Mouse (Mus musculus) forebrain, postnatal 0 days (tissue): Measurements from ENCODE around the gene Tbxas1. TPM values are rescaled to one million over a fixed set of nuclear protein-coding genes. Genes with fewer than 3 reads are reported as not detected.

Experiments used
- ATAC-seq: fragments of 200-750 bp; cut with Nextera tagmentation; 2 replicates; pipeline ENCODE4 v1.8.0; 2017; ENCODE audit warnings: mild to moderate bottlenecking, moderate library complexity
- DNase-seq: peaks from one replicate; pipeline ENCODE4 v3.0.0-alpha.2; 2015
- H3K27ac ChIP-seq: fragments of 300-500 bp; sonication (generic); 2 replicates; pipeline ENCODE4 v1.5.1; 2014; ENCODE audit warnings: low read depth, mild to moderate bottlenecking, antibody characterized with exemption, low read length, moderate library complexity, mixed read lengths
- H3K27me3 ChIP-seq: fragments of 300-500 bp; sonication (generic); 2 replicates; pipeline ENCODE4 v1.6.1; 2014; ENCODE audit warnings: mild to moderate bottlenecking, low read length, mixed read lengths; ENCODE audit not compliant: insufficient read depth
- H3K36me3 ChIP-seq: fragments of 300-500 bp; sonication (generic); 2 replicates; pipeline ENCODE4 v1.6.1; 2014; ENCODE audit warnings: mild to moderate bottlenecking, moderate library complexity; ENCODE audit not compliant: insufficient read depth
- H3K4me1 ChIP-seq: fragments of 300-500 bp; sonication (generic); 2 replicates; pipeline ENCODE4 v1.6.1; 2014; ENCODE audit warnings: antibody characterized with exemption; ENCODE audit not compliant: insufficient read depth
- H3K4me2 ChIP-seq: fragments of 300-500 bp; sonication (generic); 2 replicates; pipeline ENCODE4 v1.6.1; 2014; ENCODE audit warnings: low read depth, mild to moderate bottlenecking, moderate library complexity
- H3K4me3 ChIP-seq: fragments of 300-500 bp; sonication (generic); 2 replicates; pipeline ENCODE4 v1.5.1; 2014; ENCODE audit warnings: low read depth, low read length, mixed read lengths
- H3K9ac ChIP-seq: fragments of 300-500 bp; sonication (generic); 2 replicates; pipeline ENCODE4 v1.6.1; 2014; ENCODE audit warnings: mild to moderate bottlenecking
- H3K9me3 ChIP-seq: fragments of 300-500 bp; sonication (generic); 2 replicates; pipeline ENCODE4 v1.6.1; 2016; ENCODE audit warnings: low read length
- CTCF ChIP-seq: sonication (generic); IDR thresholded peaks from 2 replicates; pipeline ENCODE4 v1.5.1; 2016; ENCODE audit warnings: antibody characterized with exemption, control low read depth, low read depth
- WGBS: fragments of 180-500 bp; shearing (Covaris S2); extraction: QIAGEN DNeasy Blood & Tissue Kit; methylation state at CpG from one replicate; pipeline ENCODE4 v1.1.7; 2014; 5-methylcytosine and 5-hydroxymethylcytosine counted together
- polyA plus RNA-seq: library from polyadenylated mRNA; unstranded; fragments of >200 nt; fragmentation: Nextera tagmentation; extraction: Ambion mirVana; gene quantifications from 2 replicates; pipeline ENCODE4 v1.2.1, GENCODE M21; 2015
- total RNA-seq: library from RNA; depleted of rRNA; stranded (reverse); fragments of >200 nt; gene quantifications from 2 replicates; pipeline ENCODE4 v1.2.3, GENCODE M21; 2014

Gene Tbxas1
- total and polyA plus RNA-seq, 2 experiments from 2014 or later, result 1.5 to 2.0 TPM

DNA sequence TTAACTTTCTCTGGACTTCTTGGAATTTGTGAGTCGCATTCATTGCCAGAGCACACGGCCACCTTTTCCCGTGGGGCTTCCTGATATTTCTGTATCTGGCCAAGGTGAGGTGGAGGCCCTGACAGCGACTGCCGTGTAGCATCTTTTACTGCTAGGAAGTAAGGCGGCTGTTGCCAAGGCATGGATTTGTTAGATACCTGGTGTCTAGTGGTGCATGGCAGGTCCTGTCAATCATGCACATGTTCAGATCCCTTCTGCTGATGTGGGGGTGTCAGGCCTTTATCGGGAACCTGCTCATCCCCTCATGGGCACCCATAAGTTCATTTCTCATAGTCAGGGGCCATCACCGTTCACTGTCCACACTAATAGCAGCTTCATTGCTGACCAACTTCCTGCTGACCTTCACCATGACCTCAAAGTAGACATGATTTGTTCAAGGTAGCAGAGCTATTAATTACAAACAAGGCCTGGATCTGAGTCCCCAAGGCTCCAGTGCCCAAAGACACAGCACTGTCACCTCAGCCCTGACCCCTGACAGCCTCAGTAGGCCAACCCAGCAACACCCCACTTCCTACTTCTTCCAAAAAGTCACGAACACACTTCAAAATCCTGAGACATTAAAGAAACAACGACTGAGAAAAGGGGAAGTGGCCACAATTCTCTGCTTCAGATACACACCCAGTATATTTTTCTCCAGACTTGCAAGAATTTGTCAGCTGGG, 98.4 kb downstream of the Tbxas1 start:
- Histone ChIP-seq H3K9me3 (no peaks in the 10 kb centered on the region), H3K9ac (no peak overlapping the region), H3K4me3 (no peak overlapping the region), H3K4me2 (no peak overlapping the region), H3K27me3 (no peaks in the 10 kb centered on the region), H3K36me3 (no peaks in the 10 kb centered on the region), H3K27ac (no peak overlapping the region), H3K4me1 (no peaks in the 10 kb centered on the region)
- no peak for TF ChIP-seq CTCF
- WGBS, result 90% methylated on average over 10 of the region's 10 CpGs
- ATAC-seq (no peak), DNase-seq (no peak)

DNA sequence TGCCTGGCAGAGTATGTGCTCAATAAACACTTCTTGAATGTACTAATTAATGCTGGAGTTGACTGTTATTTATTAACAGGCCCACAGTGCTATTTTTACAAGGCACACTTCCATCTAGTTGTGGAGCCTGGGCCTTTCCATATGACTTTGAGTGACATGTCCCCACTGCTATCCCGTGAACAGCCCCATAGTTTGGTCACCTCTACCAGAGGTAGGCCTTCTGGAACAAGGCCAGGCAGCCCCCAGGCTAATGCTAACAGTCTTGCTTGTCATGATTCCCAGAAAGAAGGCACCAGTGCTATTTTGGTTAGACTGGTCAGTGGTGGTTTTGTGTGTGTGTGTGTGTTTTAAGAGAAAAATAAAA, 98.9 kb downstream of the Tbxas1 start:
- no peak overlapping the region for H3K27ac ChIP-seq
- no peak for TF ChIP-seq CTCF
- whole genome bisulfite sequencing, result 56% methylated on average over 1 of the region's 1 CpGs
- no peak overlapping the region for H3K4me3 ChIP-seq
- no peak overlapping the region for H3K9ac ChIP-seq
- ATAC-seq, result no peak
- DNase-seq, result no peak
- no peaks in the 10 kb centered on the region for H3K9me3 ChIP-seq
- H3K36me3 ChIP-seq, result no peaks in the 10 kb centered on the region
- H3K27me3 ChIP-seq, result no peaks in the 10 kb centered on the region
- no peak overlapping the region for H3K4me2 ChIP-seq
- H3K4me1 ChIP-seq, result no peaks in the 10 kb centered on the region

DNA sequence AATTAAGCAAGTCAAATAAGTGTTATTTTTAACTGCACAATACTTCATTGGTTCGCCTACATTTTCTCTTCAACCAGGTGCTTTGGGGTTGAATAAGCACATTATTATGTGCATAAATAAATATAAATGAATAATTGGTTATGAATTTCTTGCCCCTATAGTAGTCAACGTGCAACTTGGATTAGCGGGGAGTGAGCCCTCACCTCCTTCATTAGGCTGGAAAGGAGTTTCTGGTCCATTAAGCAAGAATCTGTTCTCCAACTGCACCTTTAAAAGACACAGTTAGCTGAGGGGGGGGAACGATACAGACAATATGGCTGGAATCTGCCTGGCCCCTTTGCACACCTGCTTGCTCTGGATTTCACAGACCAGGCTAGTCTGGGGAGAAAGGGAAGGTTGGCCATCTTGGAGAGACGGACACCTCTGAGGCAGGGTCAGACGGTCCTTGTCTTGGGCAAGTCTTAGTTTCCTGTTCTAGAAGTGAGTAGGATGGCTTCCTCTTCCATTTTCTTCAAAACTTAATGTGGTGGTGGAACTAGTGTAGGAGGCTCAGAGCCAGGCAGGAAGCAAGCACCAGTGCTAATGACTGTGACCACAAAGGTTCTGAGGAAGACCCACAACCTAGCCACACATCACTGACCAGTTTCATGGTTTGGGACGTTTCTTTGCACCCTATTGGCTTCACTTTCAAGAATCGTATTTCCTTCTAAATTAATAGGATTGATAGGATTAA, 99.5 kb downstream of the Tbxas1 start:
- H3K4me3 ChIP-seq, result no peak overlapping the region
- no peaks in the 10 kb centered on the region for H3K4me1 ChIP-seq
- DNase-seq (no peak), ATAC-seq (no peak)
- H3K36me3 ChIP-seq, result no peaks in the 10 kb centered on the region
- H3K27me3 ChIP-seq, result no peaks in the 10 kb centered on the region
- TF ChIP-seq CTCF, result no peak
- no peak overlapping the region for H3K9ac ChIP-seq
- 83% methylated on average over 8 of the region's 8 CpGs for WGBS
- H3K9me3 ChIP-seq, result no peaks in the 10 kb centered on the region
- no peak overlapping the region for H3K27ac ChIP-seq
- H3K4me2 ChIP-seq, result no peak overlapping the region

DNA sequence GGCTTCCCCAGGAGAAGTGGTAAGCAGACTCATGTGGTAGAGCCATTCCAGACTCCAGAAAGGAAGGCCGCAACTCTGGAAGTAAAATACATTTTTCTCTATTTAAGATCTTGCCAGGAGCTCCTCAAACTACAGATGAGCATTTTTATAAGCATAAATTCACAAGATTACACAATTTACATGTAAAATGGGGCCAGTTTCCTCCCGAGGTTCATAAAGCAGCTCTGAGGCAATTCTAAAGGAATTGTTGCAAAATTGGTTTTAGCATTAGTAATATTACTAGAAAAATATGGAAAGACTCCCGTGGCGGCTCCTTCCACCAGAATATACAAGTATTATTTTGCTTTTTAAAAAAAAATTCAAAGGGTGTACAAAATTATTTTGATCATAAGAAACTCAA, 100.7 kb downstream of the Tbxas1 start:
- WGBS, result 82% methylated on average over 4 of the region's 4 CpGs
- no peak overlapping the region for H3K9ac ChIP-seq
- H3K36me3 ChIP-seq, result no peaks in the 10 kb centered on the region
- ATAC-seq, result no peak
- no peak overlapping the region for H3K4me2 ChIP-seq
- TF ChIP-seq CTCF, result no peak
- no peak overlapping the region for H3K27ac ChIP-seq
- DNase-seq, result no peak
- no peaks in the 10 kb centered on the region for H3K4me1 ChIP-seq
- no peak overlapping the region for H3K4me3 ChIP-seq
- H3K27me3 ChIP-seq, result no peaks in the 10 kb centered on the region
- H3K9me3 ChIP-seq, result no peaks in the 10 kb centered on the region

DNA sequence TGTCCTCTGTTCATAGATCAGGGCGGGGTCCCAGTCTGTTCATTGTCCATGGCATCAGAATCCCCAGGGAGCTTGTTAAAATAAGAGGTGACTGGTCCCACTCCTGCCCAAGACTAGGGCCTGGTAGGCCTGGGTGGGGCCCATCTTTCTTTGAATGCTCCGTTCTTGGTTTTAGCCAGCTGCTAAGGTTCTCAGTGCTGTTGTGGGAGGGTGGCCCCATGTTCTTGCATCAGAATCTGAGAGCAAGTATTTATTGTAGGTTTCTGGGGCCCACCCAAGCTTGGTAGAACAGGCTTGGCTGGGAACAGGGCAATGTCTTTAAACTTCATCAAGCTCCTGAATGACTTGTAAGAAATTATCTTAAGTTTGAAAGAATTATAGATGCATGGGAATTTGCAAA, 101.2 kb downstream of the Tbxas1 start:
- Histone ChIP-seq H3K27ac (no peak overlapping the region), H3K27me3 (no peaks in the 10 kb centered on the region), H3K4me1 (no peaks in the 10 kb centered on the region), H3K9me3 (no peaks in the 10 kb centered on the region), H3K36me3 (no peaks in the 10 kb centered on the region), H3K9ac (no peak overlapping the region), H3K4me3 (no peak overlapping the region), H3K4me2 (no peak overlapping the region)
- WGBS, result 81% methylated on average over 2 of the region's 2 CpGs
- DNase-seq, result no peak
- no peak for TF ChIP-seq CTCF
- ATAC-seq, result no peak

DNA sequence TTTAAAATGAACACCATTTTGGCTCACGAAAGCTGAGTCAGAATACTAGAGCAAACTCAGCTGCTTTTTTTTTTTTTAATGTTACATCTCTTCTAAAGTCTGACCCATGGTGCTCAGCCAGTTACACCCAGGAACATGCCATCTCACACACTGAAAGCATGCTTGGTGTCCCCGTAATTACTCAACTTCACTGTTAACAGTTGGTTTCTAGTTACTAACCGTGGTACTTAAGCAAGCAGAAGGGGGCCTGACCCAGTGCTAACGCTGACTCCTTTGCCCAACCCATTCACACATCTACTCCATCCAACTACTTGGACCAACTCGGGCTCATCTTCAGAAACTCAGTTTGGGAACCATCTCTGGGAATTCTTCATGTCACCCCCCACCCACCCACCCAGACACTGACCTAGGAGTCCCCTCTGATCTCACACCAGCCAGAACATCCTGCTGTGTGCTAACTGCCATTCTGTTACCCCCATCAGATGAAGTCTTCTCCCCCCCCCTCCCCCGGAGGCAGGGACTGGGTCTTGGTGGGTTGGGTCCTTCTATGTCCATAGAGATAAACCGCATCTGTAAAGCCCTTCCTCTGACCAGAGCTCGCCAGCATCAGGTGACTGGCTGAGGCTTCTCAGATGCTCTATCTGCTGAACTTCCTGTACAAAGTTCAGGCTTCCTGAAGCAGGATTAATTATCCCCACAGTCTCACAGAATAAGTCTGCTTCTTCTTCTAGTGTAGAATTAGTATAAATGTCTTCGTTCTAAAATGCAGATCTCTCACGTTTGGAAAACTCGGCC, 105.9 kb downstream of the Tbxas1 start:
- Histone ChIP-seq H3K9me3 (no peaks in the 10 kb centered on the region), H3K4me3 (no peak overlapping the region), H3K9ac (no peak overlapping the region), H3K27ac (no peak overlapping the region), H3K4me2 (no peak overlapping the region), H3K27me3 (no peaks in the 10 kb centered on the region), H3K36me3 (no peaks in the 10 kb centered on the region), H3K4me1 (no peaks in the 10 kb centered on the region)
- DNase-seq (no peak), ATAC-seq (no peak)
- 85% methylated on average over 11 of the region's 11 CpGs for WGBS
- TF ChIP-seq CTCF, result no peak

DNA sequence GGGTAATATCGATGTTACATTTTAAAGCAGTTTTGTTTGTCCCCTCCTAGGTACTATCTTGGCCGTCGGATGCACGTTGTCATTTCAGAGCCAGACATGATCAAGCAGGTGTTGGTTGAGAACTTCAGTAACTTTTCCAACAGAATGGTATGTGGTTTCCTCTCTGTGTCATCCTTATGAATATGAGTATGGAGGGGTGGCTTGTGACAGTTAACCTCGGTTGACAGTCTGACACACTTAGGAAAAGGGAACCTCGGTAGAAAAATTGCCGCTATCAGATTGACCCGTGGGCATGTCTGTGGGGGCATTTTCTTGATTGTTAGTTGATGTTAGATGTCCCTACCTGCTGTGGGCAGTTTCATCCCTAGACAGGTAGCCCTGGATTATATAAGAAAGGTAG, 106.9 kb downstream of the Tbxas1 start:
- no peak overlapping the region for H3K27ac ChIP-seq
- TF ChIP-seq CTCF, result no peak
- H3K9me3 ChIP-seq, result no peaks in the 10 kb centered on the region
- H3K4me3 ChIP-seq, result no peak overlapping the region
- H3K9ac ChIP-seq, result no peak overlapping the region
- no peaks in the 10 kb centered on the region for H3K4me1 ChIP-seq
- DNase-seq (no peak), ATAC-seq (no peak)
- H3K36me3 ChIP-seq, result no peaks in the 10 kb centered on the region
- WGBS, result 95% methylated on average over 8 of the region's 8 CpGs
- H3K27me3 ChIP-seq, result no peaks in the 10 kb centered on the region
- H3K4me2 ChIP-seq, result no peak overlapping the region
